Mouse (Mus musculus): ENCODE measurements around the gene Zc3h7a. TPM values are rescaled to one million over a fixed set of nuclear protein-coding genes. Genes with fewer than 3 reads are reported as not detected.

The Zc3h7a gene
- polyA plus RNA-seq, 1 experiment from 2014 or later = 37.4 TPM

GRCm38 (mm10) chr16:11109198-11109740 is 66.9 kb downstream of the Zc3h7a start:
- DNase-seq (ENCODE audit: low spot score) (no peak), ATAC-seq (ENCODE audit: low FRiP score, low TSS enrichment) (no peak)
- no peak for TF ChIP-seq EP300 (optimal IDR thresholded peaks at IDR 0.05)
- TF ChIP-seq CTCF (IDR thresholded peaks at IDR 0.05; ENCODE audit: low read depth) = peak; percentile 82
- H3K4me2 ChIP-seq (replicated peaks; ENCODE audit: low read depth) = no peak overlapping the region
- H3K36me3 ChIP-seq (ENCODE audit: control insufficient read depth, insufficient read depth, low read length) = peaks cover 3% of the 10 kb centered on the region; the same call in 1 of the 2 replicates
- no peak overlapping the region for H3K9ac ChIP-seq (ENCODE audit: low read length)
- no peaks in the 10 kb centered on the region for H3K9me3 ChIP-seq (ENCODE audit: control insufficient read depth, low read length)
- no peak overlapping the region for H3K27ac ChIP-seq (replicated peaks)
- H3K4me3 ChIP-seq (ENCODE audit: low read depth, low read length) = no peak overlapping the region
- H3K4me1 ChIP-seq (replicated peaks; ENCODE audit: control insufficient read depth, insufficient read depth) = no peaks in the 10 kb centered on the region
- H3K27me3 ChIP-seq (ENCODE audit: control insufficient read depth, insufficient read depth, low read length) = no peaks in the 10 kb centered on the region
- WGBS = 47% methylated on average over 4 of the region's 4 CpGs

- Histone ChIP-seq H3K36me3 (ENCODE audit: control insufficient read depth, insufficient read depth, low read length) (peaks cover 3% of the 10 kb centered on the region; the same call in 1 of the 2 replicates), H3K4me2 (replicated peaks; ENCODE audit: low read depth) (no peak overlapping the region), H3K9ac (ENCODE audit: low read length) (no peak overlapping the region), H3K9me3 (ENCODE audit: control insufficient read depth, low read length) (no peaks in the 10 kb centered on the region), H3K4me3 (ENCODE audit: low read depth, low read length) (no peak overlapping the region), H3K27ac (replicated peaks) (no peak overlapping the region), H3K4me1 (replicated peaks; ENCODE audit: control insufficient read depth, insufficient read depth) (no peaks in the 10 kb centered on the region), H3K27me3 (ENCODE audit: control insufficient read depth, insufficient read depth, low read length) (no peaks in the 10 kb centered on the region)
- no peak for TF ChIP-seq EP300 (optimal IDR thresholded peaks at IDR 0.05)
- TF ChIP-seq CTCF (IDR thresholded peaks at IDR 0.05; ENCODE audit: low read depth) = no peak
- DNase-seq (ENCODE audit: low spot score) = no peak
- no peak for ATAC-seq (ENCODE audit: low FRiP score, low TSS enrichment)
- WGBS = 95% methylated on average over 1 of the region's 1 CpGs
Observed at GRCm38 (mm10) chr16:11104905-11105304, 71.3 kb downstream of the Zc3h7a start.

GRCm38 (mm10) chr16:11097301-11097700 is 78.9 kb downstream of the Zc3h7a start:
- no peak for DNase-seq (ENCODE audit: low spot score)

DNA sequence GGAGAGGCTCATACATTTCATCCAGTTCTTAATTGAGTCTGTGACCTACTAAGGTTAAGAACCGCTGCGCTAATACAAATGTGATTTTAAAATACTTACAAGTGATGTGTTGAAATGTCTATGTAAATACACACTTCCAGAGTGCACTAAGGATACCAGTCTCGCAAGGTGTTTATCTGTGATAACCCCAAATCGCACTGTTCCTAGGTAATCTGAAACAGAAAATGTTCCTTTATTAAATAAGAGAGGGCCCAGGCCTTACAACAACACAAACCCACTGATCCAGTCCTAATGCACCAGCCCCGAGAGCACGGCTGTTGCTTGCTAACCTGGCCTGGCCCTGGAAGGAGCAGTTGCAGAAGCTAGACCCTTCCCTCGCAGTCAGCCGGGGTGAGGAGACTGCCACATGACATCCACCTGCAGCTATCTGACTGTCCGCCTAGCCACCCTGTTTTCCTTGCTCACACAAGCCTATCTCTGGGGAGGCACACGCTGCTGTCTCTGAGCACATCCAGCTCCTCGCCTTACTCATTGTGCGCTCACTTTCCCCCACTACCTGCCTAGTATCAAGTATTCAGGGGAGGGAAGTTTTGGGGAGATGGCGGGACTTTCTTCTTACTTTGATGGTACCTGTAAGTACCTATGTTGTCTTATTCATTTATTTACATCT is 82.3 kb downstream of the Zc3h7a start:
- no peak for ATAC-seq (ENCODE audit: low FRiP score, low TSS enrichment)
- TF ChIP-seq EP300 (optimal IDR thresholded peaks at IDR 0.05) = no peak
- TF ChIP-seq CTCF (IDR thresholded peaks at IDR 0.05; ENCODE audit: low read depth) = no peak
- 78% methylated on average over 13 of the region's 13 CpGs for WGBS

More at GRCm38 (mm10) chr16:11097301-11097700, 78.9 kb downstream of the Zc3h7a start:
- Histone ChIP-seq H3K27ac (replicated peaks) (no peak overlapping the region), H3K4me2 (replicated peaks; ENCODE audit: low read depth) (no peak overlapping the region), H3K9me3 (ENCODE audit: control insufficient read depth, low read length) (no peaks in the 10 kb centered on the region), H3K4me3 (ENCODE audit: low read depth, low read length) (no peak overlapping the region), H3K9ac (ENCODE audit: low read length) (no peak overlapping the region), H3K4me1 (replicated peaks; ENCODE audit: control insufficient read depth, insufficient read depth) (no peaks in the 10 kb centered on the region), H3K36me3 (ENCODE audit: control insufficient read depth, insufficient read depth, low read length) (no peaks in the 10 kb centered on the region; the same call in none of the 2 replicates), H3K27me3 (ENCODE audit: control insufficient read depth, insufficient read depth, low read length) (no peaks in the 10 kb centered on the region)
- 77% methylated on average over 3 of the region's 3 CpGs for WGBS
- no peak for ATAC-seq (ENCODE audit: low FRiP score, low TSS enrichment)
- TF ChIP-seq CTCF (IDR thresholded peaks at IDR 0.05; ENCODE audit: low read depth) (no peak), EP300 (optimal IDR thresholded peaks at IDR 0.05) (no peak)

GRCm38 (mm10) chr16:11092523-11092922 is 83.7 kb downstream of the Zc3h7a start:
- Histone ChIP-seq H3K36me3 (ENCODE audit: control insufficient read depth, insufficient read depth, low read length) (peaks cover 12% of the 10 kb centered on the region), H3K27ac (replicated peaks) (no peak overlapping the region), H3K9me3 (ENCODE audit: control insufficient read depth, low read length) (no peaks in the 10 kb centered on the region), H3K4me1 (replicated peaks; ENCODE audit: control insufficient read depth, insufficient read depth) (no peaks in the 10 kb centered on the region), H3K9ac (ENCODE audit: low read length) (no peak overlapping the region), H3K4me3 (ENCODE audit: low read depth, low read length) (no peak overlapping the region), H3K27me3 (ENCODE audit: control insufficient read depth, insufficient read depth, low read length) (no peaks in the 10 kb centered on the region), H3K4me2 (replicated peaks; ENCODE audit: low read depth) (no peak overlapping the region)
- 62% methylated on average over 3 of the region's 3 CpGs for WGBS
- DNase-seq (ENCODE audit: low spot score) (no peak), ATAC-seq (ENCODE audit: low FRiP score, low TSS enrichment) (no peak)
- no peak for TF ChIP-seq CTCF (IDR thresholded peaks at IDR 0.05; ENCODE audit: low read depth)
- no peak for TF ChIP-seq EP300 (optimal IDR thresholded peaks at IDR 0.05)

More for the DNA sequence above, 82.3 kb downstream of the Zc3h7a start:
- Histone ChIP-seq H3K27me3 (ENCODE audit: control insufficient read depth, insufficient read depth, low read length) (no peaks in the 10 kb centered on the region), H3K27ac (replicated peaks) (no peak overlapping the region), H3K9me3 (ENCODE audit: control insufficient read depth, low read length) (no peaks in the 10 kb centered on the region), H3K4me2 (replicated peaks; ENCODE audit: low read depth) (no peak overlapping the region), H3K4me1 (replicated peaks; ENCODE audit: control insufficient read depth, insufficient read depth) (no peaks in the 10 kb centered on the region), H3K4me3 (ENCODE audit: low read depth, low read length) (no peak overlapping the region), H3K36me3 (ENCODE audit: control insufficient read depth, insufficient read depth, low read length) (peaks cover 6% of the 10 kb centered on the region), H3K9ac (ENCODE audit: low read length) (no peak overlapping the region)
- DNase-seq (ENCODE audit: low spot score) = no peak

- no peak overlapping the region for H3K4me3 ChIP-seq (ENCODE audit: low read depth, low read length)
- H3K9ac ChIP-seq (ENCODE audit: low read length) = no peak overlapping the region
- no peak for DNase-seq (ENCODE audit: low spot score)
- H3K27ac ChIP-seq (replicated peaks) = no peak overlapping the region
- ATAC-seq (ENCODE audit: low FRiP score, low TSS enrichment) = no peak
- TF ChIP-seq CTCF (IDR thresholded peaks at IDR 0.05; ENCODE audit: low read depth) (no peak), EP300 (optimal IDR thresholded peaks at IDR 0.05) (no peak)
- WGBS = 66% methylated on average over 4 of the region's 4 CpGs
- H3K27me3 ChIP-seq (ENCODE audit: control insufficient read depth, insufficient read depth, low read length) = no peaks in the 10 kb centered on the region
- no peaks in the 10 kb centered on the region for H3K9me3 ChIP-seq (ENCODE audit: control insufficient read depth, low read length)
- H3K4me2 ChIP-seq (replicated peaks; ENCODE audit: low read depth) = no peak overlapping the region
- peaks cover 13% of the 10 kb centered on the region for H3K36me3 ChIP-seq (ENCODE audit: control insufficient read depth, insufficient read depth, low read length)
- no peaks in the 10 kb centered on the region for H3K4me1 ChIP-seq (replicated peaks; ENCODE audit: control insufficient read depth, insufficient read depth)
Observed at GRCm38 (mm10) chr16:11092061-11092460, 84.1 kb downstream of the Zc3h7a start.

Data from stomach, postnatal 0 days (tissue).